Mouse (Mus musculus): ENCODE measurements around the gene Ccdc62. TPM values are rescaled to one million over a fixed set of nuclear protein-coding genes. Genes with fewer than 3 reads are reported as not detected.

Gene Ccdc62
- total RNA-seq, 2 experiments from 2014 or later = 2.4 to 2.6 TPM

DNA sequence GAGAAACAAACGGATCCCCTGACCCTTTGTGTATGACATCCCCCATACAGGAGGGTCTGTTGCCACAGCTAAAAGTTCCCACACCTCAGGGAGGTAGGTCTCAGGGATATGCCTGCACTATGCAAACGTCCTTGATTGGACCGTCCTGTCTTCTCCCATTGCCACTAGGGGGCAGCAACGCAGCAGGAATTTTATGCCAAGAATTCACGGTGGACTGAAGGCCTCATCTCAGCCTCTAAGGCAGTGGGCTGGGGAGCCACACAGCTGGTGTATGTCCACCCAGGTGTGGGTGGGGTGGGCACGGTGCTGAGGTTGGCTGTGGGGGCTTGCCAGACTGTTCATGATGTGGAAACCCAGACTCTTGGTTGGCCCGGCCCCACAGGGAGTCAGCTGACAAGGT is 70.3 kb downstream of the Ccdc62 start:
- DNase-seq (ENCODE audit: low spot score in 2 of 2) = peak; percentile 91 to 93

DNA sequence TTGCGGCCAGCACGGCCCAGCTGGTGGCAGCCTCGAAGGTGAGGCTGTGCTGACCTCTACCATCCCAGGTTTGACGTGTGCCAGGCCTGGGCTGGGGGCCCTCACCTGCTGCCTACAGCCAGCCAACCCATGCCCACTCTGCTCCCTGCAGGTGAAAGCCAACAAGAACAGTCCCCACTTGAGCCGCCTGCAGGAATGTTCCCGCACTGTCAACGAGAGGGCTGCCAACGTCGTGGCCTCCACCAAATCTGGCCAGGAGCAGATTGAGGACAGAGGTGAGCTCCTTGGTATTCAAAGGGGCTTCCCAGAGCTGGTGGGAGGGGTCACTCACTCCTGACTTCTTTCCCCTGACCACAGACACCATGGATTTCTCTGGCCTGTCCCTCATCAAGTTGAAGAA is 70.8 kb downstream of the Ccdc62 start:
- no peak for DNase-seq (ENCODE audit: low spot score in 2 of 2)

DNA sequence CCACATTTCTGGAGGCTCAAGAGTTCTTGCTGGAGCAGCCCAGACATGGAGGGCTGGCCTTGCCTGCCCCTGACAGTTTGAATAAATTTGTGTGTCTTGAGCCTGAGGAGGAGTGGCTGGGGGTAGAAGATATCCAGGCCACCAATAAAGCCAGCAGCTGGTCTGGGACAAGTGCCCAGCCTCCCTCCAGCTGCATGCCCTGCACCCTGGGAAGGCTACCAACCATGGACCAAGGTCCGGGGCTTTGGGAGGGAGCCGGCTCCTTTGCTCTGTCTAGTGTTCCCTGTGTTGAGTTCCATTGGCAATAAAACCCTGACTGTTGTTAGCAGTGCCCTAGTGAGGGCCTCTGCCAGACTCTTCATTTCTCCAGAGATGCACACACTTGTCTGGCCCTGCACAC is 72.4 kb downstream of the Ccdc62 start:
- peak; percentile 62 to 75 for DNase-seq (ENCODE audit: low spot score in 2 of 2)

DNA sequence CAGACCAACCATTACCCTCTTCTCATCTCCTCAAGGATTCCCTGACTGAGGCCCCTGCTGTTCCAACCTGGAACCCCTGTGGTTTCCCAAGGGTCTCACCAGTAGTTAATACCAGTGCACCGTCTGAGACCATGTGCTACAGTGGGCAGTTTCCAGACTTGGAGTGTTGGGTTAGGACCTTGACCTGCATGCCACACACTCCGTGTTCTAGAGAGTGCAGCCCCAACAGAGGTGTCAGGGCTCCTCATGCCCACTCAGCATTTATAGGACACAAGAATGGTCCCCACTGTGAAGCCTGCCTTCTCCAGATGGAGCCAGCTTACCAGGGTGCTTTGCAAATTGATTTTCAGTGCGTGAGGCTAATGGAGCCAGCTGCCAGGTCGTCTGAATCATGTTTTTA is 72.9 kb downstream of the Ccdc62 start:
- no peak for DNase-seq (ENCODE audit: low spot score in 2 of 2)

DNA sequence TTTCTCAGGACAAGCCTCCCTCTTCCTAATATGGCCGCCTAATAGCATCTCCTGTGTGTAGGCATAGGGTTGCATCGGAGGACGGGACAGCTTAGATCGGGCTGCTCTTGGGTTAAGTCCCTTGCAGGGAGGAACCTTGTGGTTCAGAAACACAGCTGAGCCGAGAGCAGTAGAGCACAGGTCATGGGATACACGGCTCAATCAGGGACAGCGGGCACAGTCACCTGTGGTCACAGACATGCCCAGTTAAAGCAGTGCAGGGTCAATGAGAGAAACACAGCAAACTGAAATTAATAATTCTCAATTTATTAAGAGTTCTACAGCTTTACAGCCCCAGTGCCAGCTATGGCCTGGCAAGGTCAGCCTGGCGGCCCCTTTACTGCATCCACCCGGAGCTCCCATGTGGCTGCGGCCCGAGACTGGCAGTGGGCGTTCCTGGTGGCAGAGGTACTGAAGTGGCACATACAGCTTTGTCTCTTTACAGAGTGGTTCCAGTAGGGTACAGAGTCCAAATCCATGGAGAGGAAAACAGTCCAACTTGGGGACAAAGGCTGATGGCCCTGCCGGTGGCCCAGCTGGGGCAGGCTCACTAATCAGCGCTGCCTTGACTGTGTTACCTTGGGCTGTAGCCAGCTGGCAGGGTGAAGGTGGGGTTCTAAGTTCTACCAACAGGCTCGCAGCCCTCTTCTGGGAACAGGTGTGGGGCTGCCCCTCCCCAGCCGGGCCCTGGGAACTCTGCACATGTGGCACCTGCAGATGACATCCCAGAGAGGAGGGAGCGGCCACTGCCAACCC is 74.1 kb downstream of the Ccdc62 start:
- peak in 1 of 2 experiments; percentile 54 for DNase-seq (ENCODE audit: low spot score in 2 of 2)

DNA sequence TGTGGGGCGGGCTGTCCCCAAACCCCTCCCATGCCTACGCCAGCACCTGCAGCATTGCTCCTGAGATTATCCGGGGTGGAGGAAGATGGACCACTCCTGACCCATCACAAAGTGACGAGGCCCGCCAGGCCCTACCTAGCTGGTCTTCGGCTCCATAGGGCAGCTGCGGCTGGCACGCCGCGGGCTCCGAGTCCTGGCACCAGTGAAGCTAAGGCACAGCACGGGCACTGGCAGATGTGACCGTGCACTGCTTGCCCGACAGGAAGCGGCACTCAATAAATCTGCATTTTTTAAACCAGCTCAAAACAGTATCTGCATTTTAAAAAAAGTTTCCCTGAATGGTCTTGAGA is 74.6 kb downstream of the Ccdc62 start:
- no peak for DNase-seq (ENCODE audit: low spot score in 2 of 2)

DNA sequence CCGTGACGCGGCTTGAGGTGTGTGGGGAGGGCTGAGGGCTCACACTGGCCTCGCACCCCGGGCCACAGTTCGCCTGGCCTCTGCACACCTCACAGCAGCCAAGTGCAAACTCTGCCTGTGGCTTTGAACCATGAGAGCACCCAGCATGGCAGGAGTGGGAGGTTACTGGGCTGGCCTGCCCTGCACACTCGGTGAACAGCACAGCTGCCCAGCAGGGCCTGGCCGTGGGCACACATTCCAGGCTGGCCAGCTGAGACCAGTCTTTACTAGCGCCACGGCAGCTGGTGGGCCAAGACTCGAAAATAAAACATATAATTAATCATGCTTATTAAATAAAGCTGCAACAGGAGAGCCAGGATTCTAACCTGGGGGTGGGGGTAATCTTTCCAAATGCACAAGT is 75.1 kb downstream of the Ccdc62 start:
- no peak for DNase-seq (ENCODE audit: low spot score in 2 of 2)

DNA sequence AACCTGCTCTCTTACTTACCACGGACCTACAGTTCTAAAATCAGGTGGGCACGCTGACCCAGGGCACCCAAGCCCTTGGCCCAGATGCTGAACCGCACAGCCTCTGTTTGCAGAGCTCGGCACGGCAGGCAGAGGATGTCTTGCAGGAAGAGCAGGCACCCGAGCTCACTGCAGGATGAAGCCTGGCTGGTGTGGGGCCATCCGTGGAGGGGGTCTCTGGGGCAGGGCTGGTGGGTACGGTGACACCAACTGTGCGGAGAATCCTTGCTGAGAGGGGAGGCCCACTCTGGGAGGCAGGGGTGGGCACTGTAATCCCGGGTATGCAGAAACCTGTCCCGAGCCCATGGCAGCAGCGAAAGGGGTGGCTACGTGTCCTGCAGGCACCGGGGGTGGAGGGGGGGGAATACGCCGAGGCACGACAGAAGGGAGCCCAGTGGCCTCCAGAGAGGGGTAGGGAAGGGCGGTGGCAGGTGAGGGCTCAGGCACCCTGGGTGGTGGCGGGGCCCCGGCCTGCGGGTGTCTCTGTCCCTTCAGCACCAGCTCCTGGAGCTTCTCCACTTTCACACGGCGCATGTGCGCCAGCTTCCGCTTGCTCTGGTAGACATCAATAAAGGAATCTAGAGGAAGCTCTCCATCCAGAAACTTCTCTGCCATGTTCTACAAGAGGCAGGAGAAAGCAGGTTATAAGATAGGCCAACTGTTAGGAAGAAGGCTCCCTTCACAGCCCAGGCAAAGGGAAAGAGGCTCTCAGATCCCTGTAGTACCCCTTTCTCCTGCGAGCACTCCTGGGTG is 75.8 kb downstream of the Ccdc62 start:
- DNase-seq (ENCODE audit: low spot score in 2 of 2) = no peak

DNA sequence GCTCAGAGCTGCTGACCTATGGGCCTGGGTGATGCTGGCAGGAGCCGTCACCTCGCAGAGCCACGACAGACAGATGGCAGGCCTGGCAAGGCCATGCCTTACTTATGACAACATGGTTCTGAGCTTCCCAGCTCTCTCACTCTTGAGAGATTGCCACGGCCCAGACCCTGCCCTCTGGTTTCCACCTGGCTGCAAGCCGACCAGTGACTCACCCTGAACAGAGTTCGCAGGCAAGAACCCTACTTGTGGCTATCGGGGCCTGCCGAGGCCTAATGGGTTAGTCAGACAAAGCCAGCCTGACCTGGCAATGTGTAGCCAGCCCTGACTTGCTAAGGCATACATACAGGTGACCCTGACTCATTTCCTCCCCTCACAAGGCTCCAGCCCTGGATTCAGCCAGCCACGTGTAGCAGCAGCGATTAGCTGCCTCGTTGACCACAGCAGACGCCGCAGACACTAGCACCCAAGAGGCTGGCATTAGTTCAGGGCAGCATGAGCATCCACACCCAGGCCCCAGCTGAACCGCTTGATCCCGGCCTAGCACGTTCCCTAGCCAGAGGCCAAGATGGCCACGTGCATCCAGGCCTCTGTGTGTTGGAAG is 76.5 kb downstream of the Ccdc62 start:
- DNase-seq (ENCODE audit: low spot score in 2 of 2) = no peak

DNA sequence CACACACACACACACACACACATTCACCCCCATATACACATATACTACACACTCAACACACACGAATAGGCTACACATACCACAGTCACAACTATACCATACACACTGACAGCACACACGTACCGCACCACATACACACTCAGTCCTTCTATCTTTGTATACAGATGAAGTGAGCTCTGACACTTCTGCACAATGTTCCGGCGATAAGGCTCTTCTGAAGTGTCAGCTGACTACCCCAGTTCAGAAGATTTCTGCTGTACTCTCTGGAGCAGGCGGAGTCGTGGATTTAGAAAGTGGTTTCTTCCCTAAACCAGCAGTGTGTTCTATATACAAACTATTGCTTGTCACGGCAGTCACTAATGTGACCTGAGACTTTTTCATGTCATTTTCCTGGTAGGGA is 79.6 kb downstream of the Ccdc62 start:
- DNase-seq (ENCODE audit: low spot score in 2 of 2) = no peak

DNA sequence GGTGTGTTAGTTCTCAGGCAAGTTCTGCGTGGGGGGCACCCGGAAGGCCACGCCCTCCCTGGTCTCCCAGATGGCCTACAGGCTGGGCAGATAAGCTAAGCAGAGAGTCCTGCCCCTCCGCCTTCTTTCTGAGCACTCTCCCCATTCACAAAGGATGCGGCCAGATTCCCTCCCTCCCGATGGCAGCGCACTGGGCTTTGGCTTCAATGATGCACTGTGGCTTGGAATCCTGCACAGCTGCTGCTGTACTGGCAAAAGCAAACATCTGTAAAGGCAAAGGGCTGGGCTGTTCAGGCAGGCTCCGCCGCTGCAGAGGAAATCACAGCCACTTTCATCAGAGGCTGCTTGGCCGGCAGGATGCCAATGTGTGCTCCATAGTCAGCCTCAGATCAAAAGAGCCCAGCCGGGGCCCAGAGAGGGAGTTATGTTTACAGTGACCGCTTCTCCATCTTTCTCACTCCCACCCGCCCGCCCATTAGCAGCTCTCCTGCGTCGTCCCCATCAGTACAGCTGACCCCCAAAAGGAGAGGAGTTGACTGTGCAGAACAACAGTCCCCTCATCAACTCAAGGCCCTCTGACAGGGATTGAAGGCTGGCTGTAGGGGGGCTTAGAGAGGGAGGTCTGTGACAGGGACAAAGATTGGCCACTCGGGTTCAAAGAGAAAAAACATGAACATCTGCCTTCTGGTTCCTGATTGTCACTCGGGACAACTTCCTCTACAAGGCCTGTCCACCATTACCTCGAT is 80.6 kb downstream of the Ccdc62 start:
- DNase-seq (ENCODE audit: low spot score in 2 of 2) = peak; percentile 55 to 66

DNA sequence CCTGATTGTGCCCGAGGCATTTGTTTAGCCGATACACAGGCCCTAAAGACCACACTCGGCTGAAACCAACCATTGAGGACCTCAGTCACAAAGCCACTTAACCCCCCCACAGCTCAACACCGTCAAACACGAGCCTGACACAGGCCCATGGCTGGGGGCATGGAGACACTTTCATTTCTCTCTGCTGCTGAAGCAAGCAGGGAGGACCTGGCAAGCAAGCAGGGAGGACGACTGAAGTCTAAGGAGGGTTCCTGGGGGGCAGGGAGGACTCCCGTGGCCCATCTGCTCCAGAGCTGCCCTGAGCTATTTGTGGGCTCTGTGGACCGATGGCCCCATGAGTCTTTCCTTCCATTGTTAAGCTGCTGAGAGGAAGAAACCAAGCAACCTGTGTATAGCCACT is 81.4 kb downstream of the Ccdc62 start:
- DNase-seq (ENCODE audit: low spot score in 2 of 2) = no peak

DNA sequence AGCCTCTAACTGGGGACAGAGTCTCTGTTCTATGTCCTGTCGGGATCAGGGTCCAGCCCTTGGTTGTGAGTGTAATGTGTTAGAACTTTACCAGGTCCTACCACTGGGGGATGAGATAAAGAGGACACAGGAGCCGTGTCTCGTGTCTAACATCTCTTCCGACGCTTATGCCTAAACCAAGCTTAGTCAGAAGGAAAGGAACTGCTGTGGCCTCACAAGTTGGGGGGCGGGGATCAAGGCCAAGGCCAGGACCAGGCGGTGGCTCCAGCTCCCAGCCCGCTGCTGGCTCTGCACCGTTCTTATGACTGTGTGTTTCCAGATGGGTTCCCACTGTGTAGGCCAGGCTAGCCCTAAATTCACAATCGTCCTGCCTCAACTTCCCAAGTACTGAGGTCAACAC is 82.4 kb downstream of the Ccdc62 start:
- DNase-seq (ENCODE audit: low spot score in 2 of 2) = no peak

DNA sequence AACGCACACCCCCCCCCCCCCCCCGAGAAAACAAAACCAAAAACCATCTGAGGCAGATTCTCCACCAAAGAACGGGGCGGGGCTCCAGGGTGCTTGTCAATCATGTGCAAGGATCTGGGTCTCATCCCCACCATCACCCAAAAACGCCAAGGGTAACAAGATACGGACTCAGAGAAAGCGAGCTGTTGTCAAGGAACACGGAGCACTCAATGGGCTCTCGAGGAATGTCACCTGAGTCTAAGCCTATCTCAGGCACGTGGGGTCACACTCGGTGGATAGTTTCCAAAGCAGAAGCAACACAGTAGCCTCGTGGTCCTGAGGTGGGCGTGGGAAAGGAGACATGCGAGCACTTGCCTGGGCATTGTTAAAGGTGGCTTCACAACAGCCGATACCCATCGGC is 83.3 kb downstream of the Ccdc62 start:
- DNase-seq (ENCODE audit: low spot score in 2 of 2) = no peak

DNA sequence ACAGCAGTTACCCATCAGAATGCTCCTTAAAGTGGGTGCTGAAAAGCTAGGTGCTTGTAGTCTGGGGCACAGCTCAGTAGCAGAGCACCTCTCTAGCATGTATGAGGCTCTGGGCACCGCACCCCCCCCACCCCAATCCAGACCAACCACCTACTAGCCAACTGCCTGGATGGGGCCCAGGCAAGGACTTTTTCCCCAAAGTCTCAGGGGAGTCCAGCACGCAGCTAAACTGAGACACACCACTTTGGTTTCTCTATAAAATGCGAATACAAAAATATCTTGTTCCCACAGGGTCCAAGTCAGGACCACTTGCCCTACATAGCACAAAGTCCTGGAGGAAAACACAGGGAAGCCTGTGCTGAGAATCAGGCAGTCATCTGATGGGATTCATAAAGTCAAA is 83.7 kb downstream of the Ccdc62 start:
- no peak for DNase-seq (ENCODE audit: low spot score in 2 of 2)

DNA sequence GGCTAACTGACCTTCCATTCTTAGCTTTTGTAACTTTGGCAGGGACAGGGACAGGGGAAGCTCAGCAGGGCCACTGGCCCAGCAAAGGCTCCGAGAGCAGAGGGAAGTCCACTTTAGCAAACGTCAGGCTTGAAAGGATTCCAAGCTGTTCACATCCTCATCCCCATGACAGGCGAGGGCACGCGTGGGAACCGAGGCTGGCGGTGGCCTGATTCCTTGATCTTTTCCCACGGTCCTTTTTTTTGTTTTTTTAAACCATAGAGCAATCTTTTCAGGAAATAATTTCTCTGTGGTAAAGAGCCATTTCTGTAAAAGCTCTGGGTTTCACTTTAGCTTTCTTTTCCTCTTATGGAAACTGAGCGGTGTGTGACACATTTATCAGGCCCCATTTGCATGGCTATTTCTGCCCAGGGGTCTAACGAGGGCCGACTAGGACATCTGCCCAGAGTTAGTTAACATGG is 84.3 kb downstream of the Ccdc62 start:
- DNase-seq (ENCODE audit: low spot score in 2 of 2) = no peak

DNA sequence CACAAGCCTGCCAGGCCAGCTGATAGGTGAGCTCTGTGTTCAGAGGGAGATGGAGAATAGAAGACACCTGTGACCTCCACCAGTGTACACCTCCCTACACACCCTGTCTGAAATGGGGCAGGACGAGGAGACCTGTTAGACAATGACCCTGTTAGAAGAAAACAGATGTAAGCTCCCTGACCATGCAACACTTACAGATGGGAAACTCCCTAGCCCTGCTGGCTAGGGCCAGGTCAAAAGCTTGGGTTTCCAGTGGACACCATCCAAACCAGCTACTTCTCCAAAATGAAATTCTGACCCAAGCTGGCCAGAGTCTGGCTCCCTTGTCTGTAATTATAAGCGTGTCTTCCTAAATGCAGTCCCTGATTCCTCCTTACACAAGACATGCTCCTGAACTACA is 85.2 kb downstream of the Ccdc62 start:
- DNase-seq (ENCODE audit: low spot score in 2 of 2) = no peak

DNA sequence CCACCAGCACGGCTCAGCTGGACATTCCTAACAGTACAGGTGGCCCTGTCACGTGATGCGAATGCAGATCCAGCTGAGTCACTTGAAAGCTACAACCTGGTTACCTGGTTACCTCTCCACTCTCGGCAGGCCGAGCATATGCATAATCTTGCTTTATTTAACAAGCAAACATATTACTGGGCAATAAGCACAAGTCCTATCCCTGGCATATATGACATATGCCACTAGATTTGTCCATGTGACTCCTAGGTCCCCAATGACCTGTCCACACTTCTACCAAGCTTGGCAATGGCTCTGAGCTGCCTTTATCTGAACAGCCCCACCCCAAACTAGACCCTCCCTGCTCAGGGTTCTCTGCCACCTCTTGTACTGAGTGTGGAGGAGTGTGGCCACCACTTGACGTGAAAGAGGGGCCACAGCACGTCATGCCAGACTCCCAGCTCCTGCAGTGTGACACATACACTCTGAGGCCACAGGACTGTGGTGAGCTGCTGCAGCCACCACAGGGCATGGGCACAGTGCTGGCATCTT is 85.9 kb downstream of the Ccdc62 start:
- DNase-seq (ENCODE audit: low spot score in 2 of 2) = no peak

DNA sequence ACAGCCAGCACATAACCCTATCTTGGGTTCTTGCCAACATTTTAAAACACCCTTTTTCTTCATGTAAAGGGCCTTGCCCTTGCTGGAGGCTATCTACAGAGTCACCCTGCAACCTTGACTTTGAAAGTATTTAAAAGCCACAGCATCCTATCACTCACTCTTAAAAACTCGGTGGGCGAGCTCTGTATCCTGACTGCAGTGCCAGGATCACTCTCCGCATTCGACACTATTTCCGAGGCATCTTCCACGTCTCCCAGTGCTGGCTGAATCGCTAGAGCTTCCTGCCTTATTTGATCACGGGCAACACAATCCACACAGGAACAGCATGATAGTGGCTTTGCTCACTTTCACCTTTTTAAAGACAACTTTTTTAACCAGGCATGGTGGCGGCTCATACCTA is 87.5 kb downstream of the Ccdc62 start:
- DNase-seq (ENCODE audit: low spot score in 2 of 2) = no peak

DNA sequence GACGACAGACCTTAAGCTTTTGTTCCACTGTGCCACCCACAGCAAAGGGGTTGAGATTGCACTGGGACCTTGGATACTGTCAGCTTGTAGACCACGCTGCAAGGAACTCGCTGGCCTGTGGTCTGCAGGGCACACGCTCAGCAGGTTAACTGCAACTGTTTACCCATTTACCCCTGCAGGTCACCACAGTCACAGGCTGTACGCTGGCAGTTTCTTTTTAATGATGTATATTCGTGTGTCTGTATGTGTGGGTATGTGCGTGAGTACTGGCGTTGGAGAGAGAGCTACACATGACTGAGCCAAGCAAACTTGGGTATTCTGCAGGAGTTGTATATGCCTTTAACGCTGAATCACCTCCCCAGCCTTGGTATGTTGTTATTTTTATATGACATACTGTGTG is 88.2 kb downstream of the Ccdc62 start:
- DNase-seq (ENCODE audit: low spot score in 2 of 2) = no peak
